Mouse (Mus musculus) intestine, embryonic 15.5 days (tissue): ENCODE measurements around the gene Fam57a. TPM values are rescaled to one million over a fixed set of nuclear protein-coding genes. Genes with fewer than 3 reads are reported as not detected.
A peak's percentile ranks its signal among the peaks of the same experiment; 100 is the strongest.

Experiments
- ATAC-seq: fragments of 200-750 bp; cut with Nextera tagmentation; 2 replicates; pipeline ENCODE4 v1.8.0; 2017; ENCODE audit warnings: moderate TSS enrichment, moderate library complexity
- H3K27ac ChIP-seq: fragments of 300-500 bp; sonication (generic); 2 replicates; pipeline ENCODE4 v1.5.1; 2015; ENCODE audit warnings: mild to moderate bottlenecking, inconsistent platforms
- H3K27me3 ChIP-seq: fragments of 300-500 bp; sonication (generic); replicated peaks from 2 replicates; pipeline ENCODE4 v1.6.1; 2015; ENCODE audit warnings: inconsistent platforms
- H3K36me3 ChIP-seq: fragments of 300-500 bp; sonication (generic); 2 replicates; pipeline ENCODE4 v1.6.1; 2015; ENCODE audit warnings: inconsistent platforms
- H3K4me1 ChIP-seq: fragments of 300-500 bp; sonication (generic); replicated peaks from 2 replicates; pipeline ENCODE4 v1.6.1; 2015; ENCODE audit warnings: inconsistent platforms
- H3K4me2 ChIP-seq: fragments of 300-500 bp; sonication (generic); replicated peaks from 2 replicates; pipeline ENCODE4 v1.6.1; 2015; ENCODE audit warnings: mild to moderate bottlenecking, inconsistent platforms
- H3K4me3 ChIP-seq: fragments of 300-500 bp; sonication (generic); replicated peaks from 2 replicates; pipeline ENCODE4 v1.5.1; 2015; ENCODE audit warnings: inconsistent platforms
- H3K9ac ChIP-seq: fragments of 300-500 bp; sonication (generic); 2 replicates; pipeline ENCODE4 v1.6.1; 2015; ENCODE audit warnings: inconsistent platforms
- H3K9me3 ChIP-seq: fragments of 300-500 bp; sonication (generic); 2 replicates; pipeline ENCODE4 v1.6.1; 2016; ENCODE audit warnings: inconsistent platforms
- WGBS: fragments of 180-500 bp; shearing (Covaris S2); methylation state at CpG from one replicate; pipeline ENCODE4 v1.1.7; 2015; 5-methylcytosine and 5-hydroxymethylcytosine counted together
- polyA plus RNA-seq: library from polyadenylated mRNA; unstranded; fragments of >200 nt; fragmentation: Nextera tagmentation; extraction: Ambion mirVana; gene quantifications from 2 replicates; pipeline ENCODE4 v1.2.1, GENCODE M21; 2015

Fam57a gene
- polyA plus RNA-seq, 1 experiment from 2014 or later, result 94.7 TPM

- WGBS, result 94% methylated on average over 5 of the region's 5 CpGs
- H3K9ac ChIP-seq, result no peak overlapping the region
- no peak for ATAC-seq
- no peaks in the 10 kb centered on the region for H3K9me3 ChIP-seq
- no peak overlapping the region for H3K4me3 ChIP-seq
- no peak overlapping the region for H3K4me2 ChIP-seq
- no peaks in the 10 kb centered on the region for H3K4me1 ChIP-seq
- H3K27me3 ChIP-seq, result no peaks in the 10 kb centered on the region
- no peak overlapping the region for H3K27ac ChIP-seq
- H3K36me3 ChIP-seq, result peaks cover 13% of the 10 kb centered on the region
Measured at GRCm38 (mm10) chr11:76224631-76225030, 45.2 kb downstream of the Fam57a start.

- no peak overlapping the region for H3K9ac ChIP-seq
- peaks cover 13% of the 10 kb centered on the region for H3K36me3 ChIP-seq
- H3K27me3 ChIP-seq, result no peaks in the 10 kb centered on the region
- H3K4me1 ChIP-seq, result no peaks in the 10 kb centered on the region
- ATAC-seq, result no peak
- H3K27ac ChIP-seq, result no peak overlapping the region
- H3K4me3 ChIP-seq, result no peak overlapping the region
- H3K4me2 ChIP-seq, result no peak overlapping the region
- H3K9me3 ChIP-seq, result no peaks in the 10 kb centered on the region
Measured at GRCm38 (mm10) chr11:76225051-76225450, 45.6 kb downstream of the Fam57a start.

DNA sequence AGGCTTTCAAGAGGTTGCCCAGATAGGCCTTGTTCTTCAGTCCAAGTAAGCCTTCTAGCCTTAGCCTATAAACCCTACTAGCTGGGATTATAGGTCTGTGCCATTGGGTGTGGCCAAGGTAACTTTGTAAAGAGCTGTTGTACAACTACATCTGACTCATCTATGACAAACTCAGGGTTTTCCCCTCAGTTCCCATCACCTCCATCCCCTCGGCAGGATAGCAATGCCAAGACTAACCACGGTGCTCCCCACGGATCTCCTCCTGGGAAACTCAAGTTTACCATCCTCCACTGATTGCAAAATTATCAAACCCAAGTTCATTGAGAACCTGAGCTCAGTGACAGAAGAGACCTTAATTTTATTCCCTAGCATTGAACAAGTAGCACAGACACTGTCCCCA, 56.7 kb downstream of the Fam57a start:
- ATAC-seq, result no peak
- no peaks in the 10 kb centered on the region for H3K4me1 ChIP-seq
- no peaks in the 10 kb centered on the region for H3K27me3 ChIP-seq
- no peak overlapping the region for H3K9ac ChIP-seq
- 90% methylated on average over 3 of the region's 3 CpGs for WGBS
- no peak overlapping the region for H3K4me2 ChIP-seq
- no peaks in the 10 kb centered on the region for H3K9me3 ChIP-seq
- no peak overlapping the region for H3K27ac ChIP-seq
- H3K36me3 ChIP-seq, result peaks cover 33% of the 10 kb centered on the region; the same call in 1 of the 2 replicates
- no peak overlapping the region for H3K4me3 ChIP-seq

- H3K4me1 ChIP-seq, result peaks cover 11% of the 10 kb centered on the region
- no peak overlapping the region for H3K4me2 ChIP-seq
- peaks cover 13% of the 10 kb centered on the region; the same call in 1 of the 2 replicates for H3K36me3 ChIP-seq
- WGBS, result 94% methylated on average over 2 of the region's 2 CpGs
- ATAC-seq, result no peak
- H3K27me3 ChIP-seq, result no peaks in the 10 kb centered on the region
- H3K9ac ChIP-seq, result no peak overlapping the region
- H3K9me3 ChIP-seq, result no peaks in the 10 kb centered on the region
- no peak overlapping the region for H3K4me3 ChIP-seq
- H3K27ac ChIP-seq, result no peak overlapping the region
Measured at GRCm38 (mm10) chr11:76239750-76240149, 60.3 kb downstream of the Fam57a start.

DNA sequence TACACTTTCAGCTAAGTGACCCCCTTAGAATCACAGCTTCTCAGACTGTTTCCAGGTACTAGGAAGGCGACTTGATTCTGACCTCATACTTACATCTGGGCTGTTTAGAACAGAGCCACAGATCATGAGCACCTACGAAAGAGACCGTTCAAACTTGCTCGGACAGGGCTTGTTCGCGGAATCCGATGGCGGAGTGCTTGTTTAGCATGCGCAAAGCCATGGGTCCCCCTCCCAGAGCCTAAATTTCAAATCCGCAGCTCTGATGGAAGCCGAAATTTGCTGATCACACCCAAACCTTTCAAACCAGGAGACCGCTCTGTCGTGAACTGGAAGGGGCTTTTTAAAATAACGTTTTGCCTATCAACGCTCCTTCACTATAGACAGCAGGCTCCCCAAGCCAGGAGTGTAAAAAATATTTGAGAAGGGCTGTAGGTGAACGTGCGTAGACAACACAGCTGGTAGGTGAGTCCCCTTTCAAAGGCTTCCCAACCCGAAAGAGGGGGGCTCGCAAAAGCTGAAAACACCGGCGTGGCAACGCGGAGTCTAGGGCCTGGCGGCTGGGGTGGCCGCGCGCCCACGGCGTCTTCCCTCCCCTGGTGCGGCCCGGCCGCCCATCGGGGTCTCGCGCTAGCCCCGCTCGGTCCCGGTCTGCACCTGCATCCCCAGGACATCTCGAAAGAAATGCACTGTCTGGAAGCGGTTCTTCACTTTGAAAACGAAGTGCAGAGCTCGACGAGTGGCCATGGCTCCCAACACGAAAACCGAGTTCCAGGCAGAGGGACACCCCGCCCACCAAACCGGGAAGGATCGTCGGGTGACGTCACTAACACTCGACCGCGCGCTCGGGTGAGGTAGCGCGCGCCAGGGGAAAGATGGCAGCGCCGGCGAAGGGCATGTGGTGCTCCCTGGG, 63.7 kb downstream of the Fam57a start, which contains the start of the genes Mrm3 and Glod4:
Mrm3 (plus strand) TSS at position 815 of the 910 bp plus-strand sequence.
Glod4 (minus strand) TSS at position 825 of the 910 bp plus-strand sequence.
- Histone ChIP-seq H3K4me2 (peak within 1 kb of the TSS; percentile 77), H3K27ac (peak within 1 kb of the TSS; percentile 62; the same call in 1 of the 2 replicates), H3K9me3 (no peaks in the 10 kb centered on the region), H3K4me1 (peaks cover 15% of the 10 kb centered on the region), H3K4me3 (peak within 1 kb of the TSS; percentile 90), H3K9ac (peak within 1 kb of the TSS; percentile 81), H3K27me3 (no peaks in the 10 kb centered on the region), H3K36me3 (no peaks in the 10 kb centered on the region)
- ATAC-seq, result peak; percentile 95
- under 1% methylated on average over 61 of the region's 61 CpGs for WGBS

GRCm38 (mm10) chr11:76243811-76244546, 64.5 kb downstream of the Fam57a start:
- ATAC-seq, result peak; percentile 66

GRCm38 (mm10) chr11:76246439-76246838, 67.0 kb downstream of the Fam57a start:
- no peak for ATAC-seq

More at GRCm38 (mm10) chr11:76243811-76244546, 64.5 kb downstream of the Fam57a start:
- Histone ChIP-seq H3K4me2 (peak overlapping the region; percentile 77), H3K9ac (peak overlapping the region; percentile 81), H3K9me3 (no peaks in the 10 kb centered on the region), H3K4me1 (peaks cover 15% of the 10 kb centered on the region), H3K4me3 (peak overlapping the region; percentile 90), H3K27ac (peak overlapping the region; percentile 44; the same call in 1 of the 2 replicates), H3K27me3 (no peaks in the 10 kb centered on the region), H3K36me3 (peaks cover 4% of the 10 kb centered on the region; the same call in 1 of the 2 replicates)
- WGBS, result 1% methylated on average over 34 of the region's 34 CpGs

GRCm38 (mm10) chr11:76247239-76247638, 67.8 kb downstream of the Fam57a start:
- H3K4me1 ChIP-seq, result peaks cover 12% of the 10 kb centered on the region
- H3K4me2 ChIP-seq, result no peak overlapping the region
- H3K4me3 ChIP-seq, result no peak overlapping the region
- H3K9ac ChIP-seq, result no peak overlapping the region
- WGBS, result 39% methylated on average over 2 of the region's 2 CpGs
- no peak overlapping the region for H3K27ac ChIP-seq
- H3K9me3 ChIP-seq, result no peaks in the 10 kb centered on the region
- H3K36me3 ChIP-seq, result peaks cover 22% of the 10 kb centered on the region
- no peak for ATAC-seq
- H3K27me3 ChIP-seq, result no peaks in the 10 kb centered on the region

More at GRCm38 (mm10) chr11:76246439-76246838, 67.0 kb downstream of the Fam57a start:
- peaks cover 14% of the 10 kb centered on the region for H3K4me1 ChIP-seq
- H3K9me3 ChIP-seq, result no peaks in the 10 kb centered on the region
- H3K27ac ChIP-seq, result no peak overlapping the region
- peaks cover 22% of the 10 kb centered on the region for H3K36me3 ChIP-seq
- H3K4me2 ChIP-seq, result no peak overlapping the region
- no peaks in the 10 kb centered on the region for H3K27me3 ChIP-seq
- H3K9ac ChIP-seq, result no peak overlapping the region
- no peak overlapping the region for H3K4me3 ChIP-seq

- Histone ChIP-seq H3K4me3 (no peak overlapping the region), H3K9ac (no peak overlapping the region), H3K9me3 (no peaks in the 10 kb centered on the region), H3K27me3 (no peaks in the 10 kb centered on the region), H3K27ac (no peak overlapping the region), H3K4me1 (no peaks in the 10 kb centered on the region), H3K36me3 (peaks cover 24% of the 10 kb centered on the region), H3K4me2 (no peak overlapping the region)
- WGBS, result 60% methylated on average over 3 of the region's 3 CpGs
- ATAC-seq, result no peak
Measured at GRCm38 (mm10) chr11:76252036-76252435, 72.6 kb downstream of the Fam57a start.

DNA sequence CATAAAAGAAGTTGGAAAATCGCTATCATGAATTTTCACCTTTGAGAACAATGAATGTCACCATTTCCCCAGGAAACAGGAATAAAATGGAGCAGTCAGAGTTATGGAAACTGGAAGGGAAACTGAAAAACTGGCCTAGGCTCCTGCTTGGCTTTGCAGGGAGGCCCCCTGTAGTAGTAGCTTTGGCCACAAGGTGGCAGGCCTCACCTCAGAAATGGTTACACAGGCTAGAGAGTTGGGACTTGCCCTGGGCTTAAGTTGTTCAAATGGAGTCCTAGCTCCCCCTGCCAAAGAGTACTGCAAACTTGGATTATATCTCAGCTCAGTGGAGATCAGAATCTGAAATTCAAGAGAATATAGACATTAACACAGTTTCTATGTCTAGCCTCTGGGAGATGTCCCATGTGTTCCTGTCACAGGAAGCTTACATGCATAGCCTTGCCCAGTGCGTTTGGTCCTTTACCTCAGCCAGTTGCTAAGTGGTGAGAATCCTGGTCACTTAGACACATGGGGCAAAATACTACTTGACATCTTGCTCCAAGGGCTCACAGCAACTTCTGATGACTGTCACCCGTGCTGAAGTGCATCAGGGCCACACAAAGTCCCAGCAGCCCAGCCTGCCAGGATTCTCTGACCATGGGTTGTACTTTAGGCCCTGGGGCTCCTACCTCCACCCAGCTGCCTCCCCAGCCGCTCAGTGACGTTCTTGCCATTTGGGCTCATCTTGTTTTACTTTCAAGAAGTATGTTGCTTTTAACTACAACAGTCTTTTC, 73.9 kb downstream of the Fam57a start:
- no peak overlapping the region for H3K4me2 ChIP-seq
- 44% methylated on average over 5 of the region's 5 CpGs for WGBS
- H3K4me1 ChIP-seq, result no peaks in the 10 kb centered on the region
- no peak overlapping the region for H3K9ac ChIP-seq
- H3K27ac ChIP-seq, result no peak overlapping the region
- no peaks in the 10 kb centered on the region for H3K9me3 ChIP-seq
- H3K36me3 ChIP-seq, result peaks cover 24% of the 10 kb centered on the region
- ATAC-seq, result peak; percentile 90
- no peaks in the 10 kb centered on the region for H3K27me3 ChIP-seq
- H3K4me3 ChIP-seq, result no peak overlapping the region

DNA sequence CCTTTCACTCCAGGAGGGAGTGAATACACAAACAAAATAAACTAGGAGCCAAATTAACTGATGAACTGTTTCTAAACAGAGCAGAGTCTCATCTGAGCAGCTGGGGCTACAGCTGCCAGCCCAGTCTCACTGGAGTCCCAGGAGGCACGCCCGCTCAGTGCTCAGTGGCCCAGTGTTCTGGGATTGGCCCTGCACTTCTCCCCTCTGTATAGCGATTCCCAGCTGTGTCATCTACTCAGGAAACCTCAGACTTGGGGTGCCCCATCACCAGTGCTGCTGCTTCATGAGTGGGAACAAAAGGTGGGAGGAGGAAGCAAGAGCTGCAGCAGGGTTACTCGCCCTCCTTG, 74.4 kb downstream of the Fam57a start:
- H3K9ac ChIP-seq, result no peak overlapping the region
- H3K4me2 ChIP-seq, result no peak overlapping the region
- peak; percentile 52 for ATAC-seq
- H3K9me3 ChIP-seq, result no peaks in the 10 kb centered on the region
- H3K27ac ChIP-seq, result no peak overlapping the region
- H3K27me3 ChIP-seq, result no peaks in the 10 kb centered on the region
- H3K4me3 ChIP-seq, result no peak overlapping the region
- H3K36me3 ChIP-seq, result peaks cover 21% of the 10 kb centered on the region
- WGBS, result 68% methylated on average over 4 of the region's 4 CpGs
- H3K4me1 ChIP-seq, result no peaks in the 10 kb centered on the region
